Mouse (Mus musculus) erythroblast, embryonic 14.5 days (primary cell): ENCODE data around the gene Rps12.

Experiments
- GATA1 ChIP-seq: IDR thresholded peaks from 2 replicates; pipeline ENCODE4 v1.6.1; 2012; ENCODE audit warnings: low read length, inconsistent platforms, mixed read lengths
- TAL1 ChIP-seq: IDR thresholded peaks from 3 replicates; pipeline ENCODE4 v1.6.1; 2012; ENCODE audit warnings: low read length, inconsistent platforms, mixed read lengths

- TF ChIP-seq GATA1 (no peak), TAL1 (no peak)
Measured at GRCm38 (mm10) chr10:23784121-23784520, 3.0 kb downstream of the Rps12 start.
